Mouse (Mus musculus) heart, embryonic 10.5 days (tissue): Measurements from ENCODE around the gene Ankrd54. TPM values are rescaled to one million over a fixed set of nuclear protein-coding genes. Genes with fewer than 3 reads are reported as not detected.
A peak's percentile ranks its signal among the peaks of the same experiment; 100 is the strongest.
"Not testable (repeated sequence)": the region's sequence is repeated elsewhere in the genome, so short reads cannot be mapped to it uniquely, and the experiment has no call there.

Experiments used
- DNase-seq: peaks from one replicate; pipeline ENCODE4 v3.0.0-alpha.2; 2017; ENCODE audit warnings: low spot score
- H3K27ac ChIP-seq: fragments of 300-500 bp; sonication (generic); 2 replicates; pipeline ENCODE4 v1.5.1; 2016; ENCODE audit warnings: mild to moderate bottlenecking
- H3K27me3 ChIP-seq: fragments of 300-500 bp; sonication (generic); 2 replicates; pipeline ENCODE4 v1.6.1; 2016; ENCODE audit warnings: mild to moderate bottlenecking; ENCODE audit not compliant: poor library complexity, insufficient read depth, severe bottlenecking
- H3K36me3 ChIP-seq: fragments of 300-500 bp; sonication (generic); 2 replicates; pipeline ENCODE4 v1.6.1; 2016; ENCODE audit warnings: mild to moderate bottlenecking, moderate library complexity
- H3K4me1 ChIP-seq: fragments of 300-500 bp; sonication (generic); 2 replicates; pipeline ENCODE4 v1.6.1; 2016; ENCODE audit warnings: mild to moderate bottlenecking
- H3K4me3 ChIP-seq: fragments of 300-500 bp; sonication (generic); 2 replicates; pipeline ENCODE4 v1.5.1; 2016; ENCODE audit warnings: mild to moderate bottlenecking, moderate library complexity
- H3K9me3 ChIP-seq: fragments of 300-500 bp; sonication (generic); 2 replicates; pipeline ENCODE4 v1.6.1; 2016; ENCODE audit warnings: mild to moderate bottlenecking, moderate library complexity
- WGBS: fragments of 180-500 bp; shearing (Covaris S2); methylation state at CpG from one replicate; pipeline ENCODE4 v1.1.7; 2016; 5-methylcytosine and 5-hydroxymethylcytosine counted together
- polyA plus RNA-seq: library from polyadenylated mRNA; unstranded; fragments of >200 nt; fragmentation: Nextera tagmentation; extraction: Ambion mirVana; gene quantifications from 2 replicates; pipeline ENCODE4 v1.2.1, GENCODE M21; 2016

Ankrd54 gene
- polyA plus RNA-seq, 1 experiment from 2014 or later = 48.7 TPM

GRCm38 (mm10) chr15:79018191-79018590, 44.5 kb downstream of the Ankrd54 start:
- no peaks in the 10 kb centered on the region for H3K9me3 ChIP-seq
- H3K36me3 ChIP-seq = no peaks in the 10 kb centered on the region
- H3K27ac ChIP-seq = no peak overlapping the region
- no peak overlapping the region for H3K4me3 ChIP-seq
- peaks cover 19% of the 10 kb centered on the region for H3K4me1 ChIP-seq
- H3K27me3 ChIP-seq = 0 out of 2 replicates have a peak, but pooled peaks cover 4% of the 10 kb centered on the region
- 50% methylated on average over 4 of the region's 4 CpGs for WGBS
- no peak for DNase-seq

DNA sequence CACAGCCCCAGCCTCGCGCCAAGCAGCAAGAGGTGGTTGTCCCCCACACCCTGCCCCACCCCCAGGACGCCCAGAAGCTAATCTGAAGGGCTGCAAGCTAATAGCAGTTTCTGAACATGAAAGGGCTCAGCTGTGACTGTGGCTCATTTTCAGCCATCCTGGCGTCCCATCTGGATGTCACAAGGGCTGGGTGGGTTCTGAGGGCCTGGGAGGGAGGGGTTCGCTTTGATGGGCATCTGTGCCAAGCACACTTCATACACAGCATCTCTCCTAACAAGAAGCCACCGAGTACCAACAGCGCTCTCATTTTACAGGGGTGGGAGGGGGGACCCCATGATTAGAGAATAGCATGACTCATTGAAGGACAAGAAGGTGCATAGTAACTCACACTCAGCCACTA, 49.3 kb downstream of the Ankrd54 start:
- 63% methylated on average over 7 of the region's 7 CpGs for WGBS
- H3K4me3 ChIP-seq = no peak overlapping the region
- H3K36me3 ChIP-seq = no peaks in the 10 kb centered on the region
- H3K27me3 ChIP-seq = 0 out of 2 replicates have a peak, but pooled peaks cover 4% of the 10 kb centered on the region
- DNase-seq = no peak
- peaks cover 33% of the 10 kb centered on the region for H3K4me1 ChIP-seq
- H3K27ac ChIP-seq = no peak overlapping the region
- H3K9me3 ChIP-seq = no peaks in the 10 kb centered on the region

DNA sequence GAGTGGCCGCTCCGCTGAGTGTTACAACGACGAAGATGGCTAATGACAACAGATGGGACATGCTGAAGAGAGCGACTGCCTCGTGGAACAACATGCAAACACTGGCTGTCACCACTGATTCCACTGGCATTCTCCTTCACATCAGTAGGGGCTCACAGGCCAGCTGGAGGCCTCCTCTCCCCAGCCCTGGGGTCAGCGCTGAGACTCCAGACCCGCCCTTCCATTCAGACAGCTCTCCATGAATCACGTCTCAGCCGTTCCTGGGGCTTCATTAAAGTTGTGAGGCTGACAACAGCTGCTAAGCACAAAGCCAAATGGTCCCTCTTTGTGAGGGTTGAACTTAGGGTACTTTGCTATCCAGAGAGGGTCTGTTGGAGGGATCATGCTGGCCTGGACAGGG, 51.1 kb downstream of the Ankrd54 start:
- H3K4me1 ChIP-seq = peaks cover 33% of the 10 kb centered on the region
- H3K36me3 ChIP-seq = peaks cover 6% of the 10 kb centered on the region
- no peaks in the 10 kb centered on the region for H3K9me3 ChIP-seq
- 47% methylated on average over 10 of the region's 10 CpGs for WGBS
- no peak for DNase-seq
- H3K27me3 ChIP-seq = 0 out of 2 replicates have a peak, but pooled peaks cover 4% of the 10 kb centered on the region
- no peak overlapping the region for H3K4me3 ChIP-seq
- 0 out of 2 replicates have a peak overlapping the region, but pooled peaks have one; percentile 19 for H3K27ac ChIP-seq

DNA sequence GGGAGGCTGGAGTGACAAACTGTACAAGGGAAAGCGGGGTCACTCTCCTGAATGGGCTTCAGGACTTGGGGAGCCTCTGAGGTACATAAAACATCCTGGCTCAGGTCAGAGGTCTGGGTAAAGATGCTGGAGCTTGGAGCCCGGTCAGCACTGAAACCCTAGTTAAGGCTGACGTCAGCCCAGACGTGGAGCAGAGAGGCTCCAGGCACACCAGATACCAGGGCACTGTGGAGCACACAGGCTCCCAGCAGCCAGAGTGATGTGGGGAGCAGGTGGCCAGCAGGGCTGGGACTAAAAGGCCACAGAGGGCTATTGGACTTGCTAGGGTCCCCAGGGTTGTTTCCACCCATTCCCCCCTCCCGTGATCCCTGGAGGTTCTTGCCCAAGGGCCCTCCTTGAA, 53.0 kb downstream of the Ankrd54 start:
- Histone ChIP-seq H3K27ac (peak overlapping the region; percentile 23; the same call in 1 of the 2 replicates), H3K4me1 (peaks cover 33% of the 10 kb centered on the region), H3K9me3 (no peaks in the 10 kb centered on the region), H3K27me3 (0 out of 2 replicates have a peak, but pooled peaks cover 4% of the 10 kb centered on the region), H3K36me3 (peaks cover 24% of the 10 kb centered on the region), H3K4me3 (no peak overlapping the region)
- 54% methylated on average over 5 of the region's 5 CpGs for WGBS
- DNase-seq = no peak

GRCm38 (mm10) chr15:79007836-79008235, 54.9 kb downstream of the Ankrd54 start:
- H3K4me1 ChIP-seq = peaks cover 29% of the 10 kb centered on the region
- 88% methylated on average over 6 of the region's 6 CpGs for WGBS
- H3K9me3 ChIP-seq, H3K4me3 ChIP-seq, DNase-seq, H3K27ac ChIP-seq, H3K27me3 ChIP-seq: not testable (repeated sequence)
- H3K36me3 ChIP-seq = peaks cover 43% of the 10 kb centered on the region

DNA sequence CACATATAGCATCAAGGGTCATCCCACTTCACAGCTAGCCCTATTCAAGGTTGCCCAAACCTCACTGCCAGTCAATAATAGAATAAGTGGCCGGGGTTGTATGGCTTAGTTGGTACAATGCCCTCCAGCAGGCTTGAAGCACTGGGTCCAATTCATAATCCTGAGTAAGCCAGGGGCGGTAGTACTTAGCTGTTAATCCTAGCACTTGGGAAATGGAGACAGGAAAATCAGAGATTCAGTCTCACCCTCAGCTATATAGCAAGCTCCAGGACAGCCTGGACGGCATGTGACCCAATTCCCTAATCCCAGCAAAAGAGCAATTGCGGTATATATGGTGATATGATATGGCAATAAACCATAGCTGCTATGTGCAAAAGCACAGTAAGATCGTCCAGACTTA, 55.6 kb downstream of the Ankrd54 start:
- Histone ChIP-seq H3K36me3 (peaks cover 51% of the 10 kb centered on the region), H3K4me3 (no peak overlapping the region), H3K9me3 (no peaks in the 10 kb centered on the region), H3K4me1 (peaks cover 28% of the 10 kb centered on the region), H3K27me3 (no peaks in the 10 kb centered on the region), H3K27ac (no peak overlapping the region)
- WGBS = 90% methylated on average over 5 of the region's 5 CpGs
- no peak for DNase-seq

GRCm38 (mm10) chr15:79006638-79007037, 56.1 kb downstream of the Ankrd54 start:
- DNase-seq = no peak
- H3K27me3 ChIP-seq = no peaks in the 10 kb centered on the region
- no peaks in the 10 kb centered on the region for H3K9me3 ChIP-seq
- peaks cover 55% of the 10 kb centered on the region for H3K36me3 ChIP-seq
- H3K27ac ChIP-seq = no peak overlapping the region
- 81% methylated on average over 3 of the region's 3 CpGs for WGBS
- H3K4me3 ChIP-seq = no peak overlapping the region
- H3K4me1 ChIP-seq = peaks cover 28% of the 10 kb centered on the region

DNA sequence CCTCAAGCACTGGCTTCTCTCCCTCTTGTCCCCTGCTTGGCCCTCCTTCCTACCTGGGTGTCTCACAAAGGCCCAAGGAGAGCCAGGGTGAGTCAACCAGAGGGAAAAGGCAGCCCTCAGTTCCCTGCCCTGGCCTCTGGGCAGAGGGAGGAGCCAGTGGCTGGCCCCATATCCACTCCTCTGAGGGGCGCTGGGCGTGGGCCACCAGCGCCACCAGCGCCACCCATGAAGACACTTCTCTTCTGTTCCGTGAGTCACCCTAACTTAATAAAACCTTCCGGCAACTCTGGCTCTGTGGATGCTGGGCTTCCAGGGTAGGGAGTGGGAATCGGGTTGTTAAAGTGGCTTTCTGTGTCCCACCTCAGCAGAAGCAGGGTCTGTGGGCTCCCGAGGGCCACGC, 57.1 kb downstream of the Ankrd54 start:
- Histone ChIP-seq H3K27ac (no peak overlapping the region), H3K9me3 (no peaks in the 10 kb centered on the region), H3K27me3 (no peaks in the 10 kb centered on the region), H3K36me3 (peaks cover 66% of the 10 kb centered on the region), H3K4me1 (peaks cover 27% of the 10 kb centered on the region), H3K4me3 (no peak overlapping the region)
- WGBS = 90% methylated on average over 9 of the region's 9 CpGs
- no peak for DNase-seq

Other genes with a start within 250 kb of the Ankrd54 start
- 35.1 and 37.3 TPM in 2 replicates for gene Cdc42ep1, start 220.3 kb downstream of the Ankrd54 start, polyA plus RNA-seq
- 2.2 TPM in 1 of 2 replicates, not detected in the other for gene Lgals2, start 207.4 kb downstream of the Ankrd54 start, polyA plus RNA-seq
- 51.5 and 56.6 TPM in 2 replicates for gene Gga1, start 185.7 kb downstream of the Ankrd54 start, polyA plus RNA-seq
- 0.11 and 0.38 TPM in 2 replicates for gene Gm49510, start 163.2 kb downstream of the Ankrd54 start, polyA plus RNA-seq
- 33.8 and 44.4 TPM in 2 replicates for gene Sh3bp1, start 163.1 kb downstream of the Ankrd54 start, polyA plus RNA-seq
- 26.5 and 35.7 TPM in 2 replicates for gene Pdxp, start 149.0 kb downstream of the Ankrd54 start, polyA plus RNA-seq
- gene Lgals1, start 136.2 kb downstream of the Ankrd54 start, polyA plus RNA-seq = 427 and 466 TPM in 2 replicates
- 45.8 and 70.0 TPM in 2 replicates for gene Nol12, start 128.0 kb downstream of the Ankrd54 start, polyA plus RNA-seq
- 63.6 and 68.2 TPM in 2 replicates for gene Triobp, start 115.2 kb downstream of the Ankrd54 start, polyA plus RNA-seq
- gene H1f0, start 34.4 kb downstream of the Ankrd54 start, polyA plus RNA-seq = 195 and 250 TPM in 2 replicates
- 0.26 TPM in 1 of 2 replicates, not detected in the other for gene Galr3, start 21.0 kb downstream of the Ankrd54 start, polyA plus RNA-seq
- gene Eif3l, start 12.3 kb upstream of the Ankrd54 start, polyA plus RNA-seq = 201 and 226 TPM in 2 replicates
- gene Micall1, start 46.0 kb upstream of the Ankrd54 start, polyA plus RNA-seq = 13.1 and 14.5 TPM in 2 replicates
- 289 and 326 TPM in 2 replicates for gene Polr2f, start 78.1 kb upstream of the Ankrd54 start, polyA plus RNA-seq
- 6.0 and 8.1 TPM in 2 replicates for gene 1700088E04Rik, start 78.4 kb upstream of the Ankrd54 start, polyA plus RNA-seq
- gene Sox10, start 102.3 kb upstream of the Ankrd54 start, polyA plus RNA-seq = 0.34 and 1.6 TPM in 2 replicates
- 41.0 and 41.3 TPM in 2 replicates for gene Pick1, start 166.3 kb upstream of the Ankrd54 start, polyA plus RNA-seq
- gene Gm49486, start 166.5 kb upstream of the Ankrd54 start, polyA plus RNA-seq = 0.16 and 0.39 TPM in 2 replicates
- gene Slc16a8, start 191.9 kb upstream of the Ankrd54 start, polyA plus RNA-seq = 0.15 and 0.26 TPM in 2 replicates
- gene Baiap2l2, start 222.6 kb upstream of the Ankrd54 start, polyA plus RNA-seq = 10.2 and 14.7 TPM in 2 replicates